Mouse (Mus musculus): ENCODE measurements around the gene Rgma. TPM values are rescaled to one million over a fixed set of nuclear protein-coding genes. Genes with fewer than 3 reads are reported as not detected.

The Rgma gene
- polyA plus RNA-seq, 1 experiment, result 33.5 TPM

DNA sequence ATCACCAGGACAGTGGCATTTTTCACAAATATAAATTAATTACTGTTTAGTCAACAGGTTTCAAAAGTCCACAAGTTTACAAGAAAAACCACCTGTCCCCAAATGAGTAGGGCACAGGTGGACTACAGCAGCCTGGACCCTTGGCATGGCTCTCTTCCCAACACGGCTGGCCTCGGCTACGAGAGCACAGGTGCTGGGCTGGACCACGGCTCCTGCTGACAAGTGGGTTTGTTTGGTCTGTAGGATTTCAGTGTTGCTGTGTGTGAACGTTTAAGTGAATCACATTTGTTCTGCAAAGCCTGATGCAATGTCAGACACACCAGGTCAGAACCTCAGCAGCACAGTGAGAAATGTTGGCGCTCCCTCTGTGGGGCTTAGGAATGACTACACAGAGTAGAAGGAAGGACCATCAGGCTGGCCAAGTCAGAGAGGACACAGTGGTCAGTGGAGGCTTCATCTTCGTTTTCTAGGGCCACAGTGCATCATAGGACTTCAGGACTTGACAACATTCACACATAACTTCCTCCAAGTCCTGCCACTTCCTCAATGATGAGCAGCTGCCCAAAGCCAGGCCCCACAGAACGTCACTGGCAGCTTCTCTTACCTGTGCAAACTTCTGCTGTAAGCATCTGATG is 51.6 kb downstream of the Rgma start:
- Histone ChIP-seq H3K4me3 (replicated peaks; ENCODE audit: insufficient read depth, low read depth, low read length) (no peak overlapping the region), H3K4me1 (ENCODE audit: control insufficient read depth, insufficient read depth, low read length) (peaks cover 12% of the 10 kb centered on the region), H3K27me3 (ENCODE audit: control insufficient read depth, insufficient read depth, low read length) (no peaks in the 10 kb centered on the region), H3K27ac (ENCODE audit: insufficient read depth, low read length) (no peak overlapping the region)
- TF ChIP-seq POLR2A (IDR thresholded peaks at IDR 0.05; ENCODE audit: borderline replicate concordance, insufficient read depth, low read length), result no peak
- WGBS, result 60% methylated on average over 8 of the region's 8 CpGs
- DNase-seq, result no peak

DNA sequence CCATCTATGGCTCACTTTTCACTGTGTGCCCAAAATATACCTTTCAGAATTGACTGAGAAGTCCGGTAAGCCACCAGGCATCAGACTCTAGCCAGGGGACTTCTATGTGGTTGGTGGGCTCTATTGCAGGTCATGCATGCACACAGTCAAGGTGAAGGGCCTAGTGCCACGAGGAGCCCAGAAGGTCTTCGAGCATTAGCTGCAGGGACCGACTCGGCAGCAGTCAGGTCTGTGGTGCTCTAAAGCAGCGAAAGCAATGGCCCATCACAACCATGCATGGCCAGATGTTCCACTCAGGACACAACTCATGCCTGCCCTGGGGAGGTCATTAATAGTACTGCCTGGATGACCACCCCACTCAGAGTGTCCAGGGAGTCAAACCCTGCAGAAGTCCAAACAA is 52.5 kb downstream of the Rgma start:
- H3K27ac ChIP-seq (ENCODE audit: insufficient read depth, low read length), result no peak overlapping the region
- WGBS, result 87% methylated on average over 6 of the region's 6 CpGs
- DNase-seq, result no peak
- H3K27me3 ChIP-seq (ENCODE audit: control insufficient read depth, insufficient read depth, low read length), result no peaks in the 10 kb centered on the region
- H3K4me1 ChIP-seq (ENCODE audit: control insufficient read depth, insufficient read depth, low read length), result peaks cover 12% of the 10 kb centered on the region
- TF ChIP-seq CTCF (IDR thresholded peaks at IDR 0.05; ENCODE audit: borderline replicate concordance, insufficient read depth, low read depth, low read length) (no peak), POLR2A (IDR thresholded peaks at IDR 0.05; ENCODE audit: borderline replicate concordance, insufficient read depth, low read length) (no peak)
- no peak overlapping the region for H3K4me3 ChIP-seq (replicated peaks; ENCODE audit: insufficient read depth, low read depth, low read length)

DNA sequence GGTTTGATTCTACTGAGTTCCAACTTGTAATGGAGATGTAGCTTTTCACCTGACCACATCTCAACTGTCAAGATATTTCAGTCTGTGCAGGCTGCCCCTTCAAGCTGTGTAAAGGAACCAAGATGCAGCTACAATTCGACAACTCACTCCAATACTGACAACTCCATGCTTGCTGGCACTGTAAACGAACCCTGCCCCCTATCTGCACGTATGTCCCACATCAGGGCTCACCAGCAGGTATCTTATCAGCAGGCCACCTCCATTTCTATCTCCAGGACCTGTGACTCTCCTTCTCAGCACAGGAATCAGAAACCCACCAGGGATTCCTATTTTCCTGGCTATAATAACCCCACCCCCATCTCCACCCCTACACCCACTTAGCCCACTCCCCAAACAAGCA is 53.2 kb downstream of the Rgma start:
- 75% methylated on average over 3 of the region's 3 CpGs for WGBS
- TF ChIP-seq CTCF (IDR thresholded peaks at IDR 0.05; ENCODE audit: borderline replicate concordance, insufficient read depth, low read depth, low read length) (no peak), POLR2A (IDR thresholded peaks at IDR 0.05; ENCODE audit: borderline replicate concordance, insufficient read depth, low read length) (no peak)

DNA sequence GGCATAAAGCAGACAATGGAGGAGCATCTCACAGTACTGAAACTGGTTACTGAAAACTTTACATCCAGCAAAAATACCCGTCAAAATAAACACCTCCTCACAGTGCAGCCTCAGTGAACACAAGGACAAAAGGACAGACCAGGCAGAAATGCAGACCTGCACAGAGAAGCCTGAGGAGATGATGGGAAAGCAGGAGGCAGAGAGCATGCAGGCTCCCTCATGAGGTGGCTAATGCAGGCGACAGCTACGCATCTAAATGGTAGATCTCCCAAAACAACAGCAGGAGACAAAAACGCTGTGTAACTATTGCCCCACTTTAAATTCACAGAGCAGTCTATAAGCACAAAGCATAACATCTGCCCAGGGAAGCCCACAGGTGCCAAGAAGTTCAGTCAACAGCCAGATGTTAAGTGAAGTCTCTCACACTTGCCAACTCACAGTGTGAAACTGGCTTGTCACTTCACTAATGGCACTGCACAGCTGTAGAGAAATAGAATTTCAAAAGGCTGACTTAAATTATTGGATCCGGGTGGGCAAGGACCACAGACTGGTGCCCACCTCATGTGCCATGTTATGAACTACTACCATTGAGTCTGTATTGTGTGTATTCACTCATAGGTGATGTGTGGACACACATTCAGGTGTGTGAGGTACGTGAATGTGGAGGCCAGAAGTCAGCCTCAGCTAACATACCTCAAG is 58.5 kb downstream of the Rgma start:
- WGBS, result 57% methylated on average over 6 of the region's 6 CpGs
- no peak overlapping the region; the same call in 1 of the 2 replicates for H3K27ac ChIP-seq (ENCODE audit: insufficient read depth, low read length)
- H3K4me1 ChIP-seq (ENCODE audit: control insufficient read depth, insufficient read depth, low read length), result 0 out of 2 replicates have a peak, but pooled peaks cover 4% of the 10 kb centered on the region
- DNase-seq, result no peak
- H3K27me3 ChIP-seq (ENCODE audit: control insufficient read depth, insufficient read depth, low read length), result no peaks in the 10 kb centered on the region
- TF ChIP-seq POLR2A (IDR thresholded peaks at IDR 0.05; ENCODE audit: borderline replicate concordance, insufficient read depth, low read length) (no peak), CTCF (IDR thresholded peaks at IDR 0.05; ENCODE audit: borderline replicate concordance, insufficient read depth, low read depth, low read length) (no peak)
- no peak overlapping the region for H3K4me3 ChIP-seq (replicated peaks; ENCODE audit: insufficient read depth, low read depth, low read length)

More for the DNA sequence above, 53.2 kb downstream of the Rgma start:
- H3K27me3 ChIP-seq (ENCODE audit: control insufficient read depth, insufficient read depth, low read length), result no peaks in the 10 kb centered on the region
- DNase-seq, result no peak
- H3K27ac ChIP-seq (ENCODE audit: insufficient read depth, low read length), result no peak overlapping the region
- H3K4me1 ChIP-seq (ENCODE audit: control insufficient read depth, insufficient read depth, low read length), result peaks cover 12% of the 10 kb centered on the region
- H3K4me3 ChIP-seq (replicated peaks; ENCODE audit: insufficient read depth, low read depth, low read length), result no peak overlapping the region

DNA sequence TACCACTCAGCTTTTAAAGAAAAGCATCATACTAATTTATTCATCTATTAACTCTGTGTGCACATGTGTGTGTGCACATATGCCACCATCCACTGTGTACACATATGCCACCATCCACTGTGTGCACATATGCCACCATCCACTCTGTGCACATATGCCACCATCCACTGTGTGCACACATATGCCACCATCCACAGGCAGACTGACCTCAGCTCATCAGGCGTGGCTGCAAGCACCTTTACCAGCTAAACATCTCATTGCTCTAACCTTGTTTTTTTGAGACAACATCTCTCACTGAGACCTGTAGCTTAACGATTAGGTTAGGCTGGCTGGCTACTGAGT is 59.0 kb downstream of the Rgma start:
- H3K4me3 ChIP-seq (replicated peaks; ENCODE audit: insufficient read depth, low read depth, low read length), result no peak overlapping the region
- WGBS, result 83% methylated on average over 2 of the region's 2 CpGs
- TF ChIP-seq CTCF (IDR thresholded peaks at IDR 0.05; ENCODE audit: borderline replicate concordance, insufficient read depth, low read depth, low read length) (no peak), POLR2A (IDR thresholded peaks at IDR 0.05; ENCODE audit: borderline replicate concordance, insufficient read depth, low read length) (no peak)

DNA sequence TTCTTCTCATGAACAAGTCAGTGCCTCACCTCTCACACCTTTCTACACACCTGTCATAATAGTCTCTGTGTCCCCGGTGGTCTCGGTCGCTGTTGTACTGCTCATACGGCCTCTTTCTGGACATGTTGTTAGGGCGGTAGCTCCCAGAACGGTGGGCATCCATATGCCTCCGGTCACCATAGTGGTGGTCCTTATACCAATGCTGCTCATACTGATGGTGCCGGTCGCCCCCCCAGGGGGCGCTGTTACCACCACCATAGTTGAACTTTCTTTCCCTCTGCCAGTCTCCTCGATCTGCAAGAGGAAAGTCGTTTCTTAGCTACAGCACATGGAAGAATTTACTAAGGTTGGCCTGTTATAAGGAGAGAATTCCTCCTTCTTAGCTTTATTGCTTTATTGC is 60.4 kb downstream of the Rgma start:
- WGBS, result 66% methylated on average over 12 of the region's 12 CpGs
- Histone ChIP-seq H3K4me1 (ENCODE audit: control insufficient read depth, insufficient read depth, low read length) (0 out of 2 replicates have a peak, but pooled peaks cover 4% of the 10 kb centered on the region), H3K4me3 (replicated peaks; ENCODE audit: insufficient read depth, low read depth, low read length) (no peak overlapping the region), H3K27me3 (ENCODE audit: control insufficient read depth, insufficient read depth, low read length) (no peaks in the 10 kb centered on the region), H3K27ac (ENCODE audit: insufficient read depth, low read length) (no peak overlapping the region)
- DNase-seq, result no peak
- TF ChIP-seq CTCF (IDR thresholded peaks at IDR 0.05; ENCODE audit: borderline replicate concordance, insufficient read depth, low read depth, low read length) (peak; percentile 36; the same call in 1 of the 2 replicates), POLR2A (IDR thresholded peaks at IDR 0.05; ENCODE audit: borderline replicate concordance, insufficient read depth, low read length) (no peak)

More for the DNA sequence above, 59.0 kb downstream of the Rgma start:
- Histone ChIP-seq H3K27me3 (ENCODE audit: control insufficient read depth, insufficient read depth, low read length) (no peaks in the 10 kb centered on the region), H3K4me1 (ENCODE audit: control insufficient read depth, insufficient read depth, low read length) (0 out of 2 replicates have a peak, but pooled peaks cover 4% of the 10 kb centered on the region), H3K27ac (ENCODE audit: insufficient read depth, low read length) (no peak overlapping the region)
- no peak for DNase-seq

DNA sequence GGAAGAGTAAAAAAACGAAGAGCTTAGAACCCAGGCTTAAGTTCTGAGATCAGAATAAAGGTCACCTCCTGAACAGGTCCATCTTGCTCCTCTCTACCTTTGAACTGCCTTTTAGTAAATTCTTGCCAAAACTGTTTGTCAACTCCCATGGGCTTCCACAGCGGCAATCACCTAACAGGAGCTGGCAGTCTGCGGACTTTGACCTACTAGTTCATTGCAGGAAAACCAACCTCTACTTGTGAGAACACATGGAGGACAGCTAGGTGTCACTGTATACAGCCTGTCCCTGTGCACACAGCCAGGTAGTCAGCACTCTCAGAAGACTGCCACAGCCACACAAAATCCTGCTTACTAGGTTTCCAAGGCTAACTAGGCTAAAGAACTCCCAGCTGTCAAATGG is 66.5 kb downstream of the Rgma start:
- Histone ChIP-seq H3K27me3 (ENCODE audit: control insufficient read depth, insufficient read depth, low read length) (no peaks in the 10 kb centered on the region), H3K27ac (ENCODE audit: insufficient read depth, low read length) (no peak overlapping the region), H3K4me3 (replicated peaks; ENCODE audit: insufficient read depth, low read depth, low read length) (no peak overlapping the region), H3K4me1 (ENCODE audit: control insufficient read depth, insufficient read depth, low read length) (no peaks in the 10 kb centered on the region)
- TF ChIP-seq POLR2A (IDR thresholded peaks at IDR 0.05; ENCODE audit: borderline replicate concordance, insufficient read depth, low read length) (no peak), CTCF (IDR thresholded peaks at IDR 0.05; ENCODE audit: borderline replicate concordance, insufficient read depth, low read depth, low read length) (no peak)
- WGBS, result 93% methylated on average over 3 of the region's 3 CpGs
- DNase-seq, result no peak

DNA sequence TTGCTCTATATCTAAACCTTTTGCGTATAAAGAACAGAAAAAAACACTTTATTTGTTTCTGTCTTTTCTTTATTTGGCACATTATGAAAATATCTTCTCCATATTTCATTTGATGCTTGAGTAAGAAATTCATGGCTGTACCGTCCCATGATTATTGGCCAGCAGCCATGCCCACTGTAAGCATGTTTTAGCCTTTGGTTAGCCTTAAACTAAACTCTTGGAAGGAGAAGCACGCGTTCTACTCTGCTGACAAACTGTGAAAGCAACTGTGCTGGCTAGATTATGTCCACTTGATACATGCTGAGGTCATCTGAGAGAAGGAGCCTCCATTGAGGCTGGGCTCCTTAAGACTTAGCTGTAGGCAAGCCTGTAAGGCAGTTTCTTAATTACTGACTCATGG is 66.9 kb downstream of the Rgma start:
- 83% methylated on average over 4 of the region's 4 CpGs for WGBS
- Histone ChIP-seq H3K27me3 (ENCODE audit: control insufficient read depth, insufficient read depth, low read length) (no peaks in the 10 kb centered on the region), H3K27ac (ENCODE audit: insufficient read depth, low read length) (no peak overlapping the region), H3K4me1 (ENCODE audit: control insufficient read depth, insufficient read depth, low read length) (no peaks in the 10 kb centered on the region), H3K4me3 (replicated peaks; ENCODE audit: insufficient read depth, low read depth, low read length) (no peak overlapping the region)
- TF ChIP-seq POLR2A (IDR thresholded peaks at IDR 0.05; ENCODE audit: borderline replicate concordance, insufficient read depth, low read length) (no peak), CTCF (IDR thresholded peaks at IDR 0.05; ENCODE audit: borderline replicate concordance, insufficient read depth, low read depth, low read length) (no peak)
- no peak for DNase-seq

Data from cerebellum, adult 2 months (tissue).